Mouse (Mus musculus): ENCODE results near the gene Slc10a7.

The Slc10a7 gene

DNA sequence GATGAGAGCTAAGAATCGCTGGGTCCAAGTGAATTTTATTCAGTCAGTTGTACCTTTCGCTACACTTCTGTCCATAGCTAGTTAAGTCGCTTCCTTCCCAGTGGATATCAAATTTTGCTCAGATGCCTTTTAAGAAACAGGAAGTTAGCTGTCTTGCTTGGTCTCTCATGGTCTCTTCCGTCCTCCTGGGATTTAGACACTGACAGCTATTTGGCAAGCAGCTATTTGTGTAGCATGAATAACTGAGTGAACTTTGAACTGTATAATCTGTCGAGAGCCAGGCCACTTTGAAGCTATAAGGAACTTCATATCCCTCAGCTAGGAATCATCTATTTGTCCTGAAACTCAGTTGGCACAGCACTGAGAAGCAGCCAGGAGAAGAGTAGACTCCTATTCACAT is 117.5 kb downstream of the Slc10a7 start:
- no peak for DNase-seq

DNA sequence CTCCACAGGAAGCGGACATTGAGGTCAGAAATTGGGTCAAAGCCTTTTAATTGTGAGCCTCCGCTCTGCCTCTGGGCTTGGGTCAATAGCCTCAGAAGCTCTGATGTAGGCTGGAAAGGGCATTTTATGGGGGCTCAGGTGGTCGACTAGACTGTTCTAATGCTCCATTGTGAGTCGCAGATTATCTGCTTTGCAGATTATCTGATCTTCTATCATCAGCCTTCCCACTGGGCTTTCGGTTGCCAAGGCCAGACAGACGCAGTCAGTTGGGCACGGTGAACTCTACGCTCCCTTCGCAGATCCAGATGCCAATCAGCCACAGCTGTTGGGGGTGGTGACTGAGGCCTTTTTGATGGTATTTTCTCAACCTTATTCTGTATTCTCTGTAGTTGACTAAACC is 118.6 kb downstream of the Slc10a7 start:
- DNase-seq = no peak

DNA sequence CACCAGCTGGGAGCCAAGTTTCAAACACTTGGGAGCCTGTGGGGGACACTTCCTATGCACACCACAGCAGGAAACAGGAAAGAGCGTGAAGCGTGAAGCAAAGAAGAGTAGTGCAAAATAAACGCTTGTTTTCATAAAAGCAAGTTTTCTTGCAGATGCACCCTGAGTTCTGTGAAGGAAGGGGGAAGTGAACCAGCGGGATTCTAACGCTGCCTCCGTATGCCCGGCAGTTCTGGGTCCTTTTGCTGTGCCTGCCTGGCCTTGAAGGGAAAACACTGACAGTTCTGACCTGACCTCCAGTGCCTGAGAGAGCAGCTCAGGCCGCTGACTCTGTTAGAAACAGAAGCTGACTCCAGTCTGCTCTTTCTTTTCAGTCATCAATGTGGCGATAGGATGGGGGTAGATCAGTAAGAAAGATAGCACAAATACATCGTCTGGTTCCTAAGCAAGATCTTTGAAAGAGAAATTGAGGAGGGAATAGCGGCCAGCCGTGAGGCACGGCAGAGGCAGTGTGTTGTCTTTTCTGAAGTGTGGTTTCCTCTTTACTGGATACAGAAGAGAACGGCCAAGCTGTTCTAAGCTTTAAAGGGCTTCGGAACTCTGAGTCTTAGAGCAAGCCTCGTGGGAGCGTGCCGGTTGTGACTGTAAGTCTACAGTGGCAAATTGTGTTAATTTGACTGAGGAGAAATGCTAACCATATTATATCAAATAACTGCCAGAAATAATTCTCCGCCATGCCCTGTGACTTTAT is 121.4 kb downstream of the Slc10a7 start:
- DNase-seq = no peak

DNA sequence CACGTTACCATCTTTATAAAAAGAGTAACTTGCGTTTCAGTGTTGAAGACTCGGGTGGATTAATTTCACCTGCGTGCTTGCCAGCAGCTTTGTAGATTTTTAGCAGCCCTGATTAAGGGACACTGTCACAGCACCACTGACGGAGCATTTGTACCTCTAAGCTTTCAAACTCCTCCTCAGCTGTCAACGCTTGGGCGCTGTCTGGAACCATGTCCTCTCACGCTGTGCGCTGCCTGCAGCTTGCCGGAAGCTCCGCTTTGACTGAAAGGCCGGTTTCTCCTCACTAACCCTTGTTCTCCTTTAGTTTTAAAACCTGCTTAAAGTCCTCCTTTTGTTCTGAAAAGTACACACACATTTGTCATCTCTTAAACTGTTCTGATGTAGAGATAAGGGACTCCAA is 123.9 kb downstream of the Slc10a7 start:
- DNase-seq = no peak

DNA sequence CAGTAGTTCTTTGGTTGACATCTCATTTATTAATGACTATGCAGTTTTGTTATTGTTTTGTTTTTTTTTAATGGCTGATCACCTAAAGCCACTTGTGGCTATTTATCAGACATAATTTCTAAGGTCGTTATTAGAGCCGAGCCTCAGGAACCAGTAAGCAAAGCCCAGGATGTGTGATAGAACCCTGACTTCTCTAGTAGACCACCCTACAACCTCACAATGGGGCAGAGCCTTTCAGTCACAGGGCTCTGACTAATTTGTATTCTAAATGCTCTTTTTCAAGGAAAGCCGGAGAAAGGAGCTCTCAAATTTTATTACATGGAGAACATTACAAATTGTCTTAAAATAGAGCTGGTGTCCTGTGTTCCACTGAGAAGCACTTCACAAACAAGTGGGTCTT is 124.9 kb downstream of the Slc10a7 start:
- DNase-seq = no peak

DNA sequence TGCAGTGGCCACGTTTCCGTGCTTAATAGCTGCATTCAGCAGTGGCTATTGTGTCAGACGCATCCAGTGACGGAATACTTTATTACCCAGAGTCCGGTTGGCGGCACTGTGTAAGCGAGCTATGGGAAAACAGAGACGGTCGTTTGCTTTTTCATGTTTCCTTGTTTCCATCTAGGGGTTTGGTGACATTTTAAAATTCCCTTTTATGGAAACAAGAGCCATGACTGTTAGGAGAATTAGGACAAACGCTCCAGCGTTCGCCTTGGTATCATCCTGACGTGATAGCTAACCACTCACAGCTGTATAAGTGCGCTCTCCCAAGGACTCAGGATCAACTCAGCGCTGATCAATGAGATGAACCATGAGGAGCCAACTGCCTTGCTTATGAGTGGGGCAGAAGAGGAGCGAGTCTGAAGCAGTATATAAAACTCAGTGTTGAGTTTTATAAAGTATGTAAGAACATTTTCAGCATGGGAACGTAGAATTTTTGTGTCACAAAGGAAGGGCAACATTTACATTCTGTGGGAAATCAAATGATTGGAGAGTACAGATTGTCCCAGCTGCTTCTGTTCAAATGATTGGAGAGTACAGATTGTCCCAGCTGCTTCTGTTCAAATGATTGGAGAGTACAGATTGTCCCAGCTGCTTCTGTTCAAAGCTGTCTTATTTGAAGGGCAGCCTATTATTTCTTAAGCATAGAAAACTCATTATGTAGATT is 125.5 kb downstream of the Slc10a7 start:
- no peak for DNase-seq

DNA sequence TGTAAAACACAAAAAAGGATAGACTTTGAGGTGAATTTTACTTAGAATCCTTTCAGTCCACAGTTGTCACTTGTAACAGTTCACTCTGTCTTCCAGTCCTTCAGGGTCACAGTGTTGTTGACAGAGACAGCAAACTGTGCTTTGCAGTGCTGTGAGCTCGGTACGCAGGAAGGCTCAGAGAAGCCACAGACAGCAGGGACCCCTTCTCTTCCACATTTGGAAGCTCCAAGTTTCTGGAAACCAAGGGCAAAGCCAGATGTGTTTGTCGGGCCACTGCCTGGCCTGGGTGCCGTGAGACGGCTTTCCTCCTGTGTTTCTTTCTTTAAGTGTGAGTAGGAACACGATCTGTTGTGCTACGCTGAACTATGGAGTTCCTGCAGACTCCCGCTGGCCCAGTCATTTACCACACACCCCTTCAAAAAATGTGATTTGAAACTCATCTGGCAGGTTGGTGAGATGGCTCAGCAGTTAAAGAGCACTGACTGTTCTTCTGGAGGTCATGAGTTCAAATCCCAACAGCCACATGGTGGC is 126.2 kb downstream of the Slc10a7 start:
- no peak for DNase-seq

DNA sequence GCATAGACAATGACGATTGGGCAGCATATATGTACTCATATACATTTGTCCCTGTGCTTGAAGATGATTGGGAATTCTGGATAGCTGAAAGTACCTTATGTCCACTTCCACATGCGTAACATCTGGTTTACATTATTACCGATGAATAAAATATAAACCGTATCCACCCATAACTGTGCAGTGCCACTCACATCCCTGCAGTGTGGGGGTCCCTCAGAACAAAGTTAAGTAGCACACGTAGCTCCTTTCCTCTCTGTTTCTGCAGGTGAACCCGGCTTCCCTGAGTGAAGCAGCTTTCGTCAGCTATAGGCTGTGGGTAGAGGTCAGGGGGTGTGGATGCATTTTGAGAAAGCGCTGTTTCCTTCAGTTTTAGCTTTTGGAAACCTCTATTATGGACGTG is 132.8 kb downstream of the Slc10a7 start:
- no peak for DNase-seq

DNA sequence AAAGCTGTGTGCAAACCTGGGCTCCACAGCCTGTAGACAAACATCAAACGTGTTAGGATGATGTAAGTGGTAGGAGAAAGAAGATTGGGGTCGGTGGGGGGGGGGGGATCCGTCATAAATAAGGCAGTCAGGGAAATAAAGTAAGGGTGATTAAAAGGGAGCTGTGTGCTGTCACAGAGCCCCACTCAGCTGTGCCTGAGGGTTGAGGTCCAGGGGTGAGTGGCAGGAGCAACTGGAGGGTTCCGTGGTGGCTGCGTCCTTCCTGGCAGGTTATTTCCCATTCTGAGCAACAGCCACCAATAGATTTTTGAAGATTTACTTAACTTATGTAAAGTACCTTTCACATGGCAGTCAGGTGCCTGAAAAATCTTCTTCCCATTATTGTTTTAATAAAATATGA is 133.2 kb downstream of the Slc10a7 start:
- no peak for DNase-seq

DNA sequence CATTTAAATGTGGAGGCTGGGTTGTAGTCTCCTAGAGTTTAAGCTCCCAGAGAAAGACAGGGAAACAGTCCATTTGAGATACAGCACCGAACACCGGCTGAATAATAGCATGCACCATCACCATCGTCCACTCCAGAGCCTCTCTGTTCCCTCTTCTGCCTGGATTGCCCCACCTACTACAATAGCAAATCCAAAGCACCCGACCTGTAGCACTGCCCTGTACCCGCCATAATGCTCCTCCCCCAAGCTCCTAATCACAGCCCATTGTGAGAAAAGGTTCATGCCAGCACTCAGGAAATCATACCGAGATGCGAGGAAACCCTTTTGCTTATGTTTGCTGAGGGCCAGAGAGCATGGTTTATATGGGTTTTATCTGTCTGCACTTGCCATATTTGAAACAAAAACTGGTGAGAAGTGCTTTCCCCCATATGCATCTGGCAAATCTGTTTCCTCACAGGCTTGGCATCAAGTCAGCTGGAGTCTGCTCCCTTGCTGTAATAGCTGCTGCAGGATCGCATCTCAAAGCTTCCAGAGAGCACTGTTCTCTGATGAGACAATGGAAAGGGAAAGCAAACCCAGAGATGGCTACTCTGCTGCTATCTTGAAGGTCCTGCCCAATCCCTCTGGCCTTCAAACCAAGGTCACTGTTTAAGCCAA is 138.0 kb downstream of the Slc10a7 start:
- no peak for DNase-seq

DNA sequence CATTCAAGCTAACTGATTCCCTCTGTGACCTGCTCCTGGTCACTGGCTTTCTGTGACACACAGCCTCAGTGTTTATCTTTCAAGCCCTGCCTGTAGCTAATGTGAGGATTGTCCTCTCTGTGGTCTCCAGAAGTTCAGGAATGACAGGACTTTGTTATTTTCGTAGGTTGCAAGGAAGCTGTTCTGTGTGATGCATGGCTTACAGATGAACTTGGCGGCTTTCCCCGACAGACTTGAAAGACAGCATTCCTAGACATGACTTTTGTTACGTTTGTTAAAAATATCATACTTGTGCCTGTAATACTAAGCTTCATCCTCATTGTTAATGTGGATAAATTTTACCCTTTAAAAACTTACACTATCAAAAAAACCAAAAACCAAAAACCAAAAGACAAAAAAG is 138.7 kb downstream of the Slc10a7 start:
- peak in 1 of 2 experiments; percentile 46 for DNase-seq

DNA sequence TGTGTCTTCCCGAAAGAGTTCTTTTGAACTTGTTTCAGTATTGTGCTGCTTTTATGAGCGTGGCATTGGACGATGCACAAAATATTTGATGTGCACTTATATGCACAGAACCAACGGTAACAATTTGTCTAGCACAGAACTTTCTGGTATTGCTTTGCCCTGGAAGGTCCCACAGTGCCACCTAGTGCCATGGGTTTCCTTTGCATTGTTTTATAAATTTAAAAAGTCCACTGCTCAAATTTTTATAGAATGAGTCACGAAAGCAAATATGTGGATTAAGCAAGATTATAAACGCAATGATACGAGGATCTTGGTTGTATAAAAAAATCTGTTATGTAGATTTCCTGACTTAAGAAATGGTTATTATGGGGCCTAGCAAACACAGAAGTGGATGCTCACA is 139.8 kb downstream of the Slc10a7 start:
- DNase-seq = peak; percentile 67 to 83

DNA sequence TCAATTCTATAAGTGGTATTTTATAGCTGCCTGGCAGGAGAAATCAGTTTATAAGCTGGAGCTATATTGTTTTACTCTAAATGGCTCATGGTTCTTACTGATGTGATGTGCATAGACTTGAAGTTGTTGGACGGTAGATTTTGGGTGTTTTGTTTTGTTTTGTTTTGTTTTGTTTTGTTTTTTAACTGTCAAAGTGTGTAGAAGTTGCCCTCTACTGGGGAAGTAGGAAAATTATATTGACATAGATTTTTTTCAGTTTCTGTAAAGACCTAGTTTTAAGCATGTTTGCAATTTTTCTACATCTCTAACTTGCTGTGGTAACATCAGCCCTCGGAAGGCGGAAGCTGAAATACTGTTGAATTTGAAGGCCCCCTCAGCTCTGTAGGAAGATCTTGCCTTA is 142.5 kb downstream of the Slc10a7 start:
- DNase-seq = no peak

DNA sequence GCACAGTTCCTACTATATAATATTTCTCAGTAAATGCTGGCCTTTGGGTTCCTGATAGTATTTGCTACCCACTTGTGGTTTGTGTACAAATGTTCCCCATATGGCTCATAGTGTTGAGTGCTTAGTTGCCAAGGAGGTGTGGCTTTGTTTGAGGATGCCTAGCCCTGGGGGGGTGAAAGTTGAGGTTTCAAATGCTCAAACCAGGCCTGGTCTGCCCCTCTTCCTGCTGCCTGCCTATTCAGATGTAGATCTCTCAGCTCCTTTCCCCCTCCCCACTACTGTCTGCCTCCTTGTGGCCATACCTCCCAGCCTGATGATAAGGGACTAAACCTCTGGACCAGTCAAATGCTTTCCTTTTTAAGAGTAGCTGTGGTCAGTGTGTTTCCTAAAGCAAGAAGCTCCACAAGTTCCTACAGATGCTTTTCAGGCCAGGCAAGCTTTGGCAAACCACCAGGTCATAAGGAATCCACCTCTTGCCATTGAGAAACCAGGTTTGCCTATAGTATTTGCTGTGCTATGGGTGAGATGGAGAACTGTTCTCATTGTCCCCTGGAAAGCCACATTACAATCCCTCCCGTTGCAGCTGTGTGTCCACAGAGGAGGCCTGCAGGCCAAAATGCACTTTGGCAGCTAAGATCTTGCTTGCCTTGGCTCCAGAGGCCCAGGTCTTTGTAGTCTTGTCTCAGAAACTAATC is 146.4 kb downstream of the Slc10a7 start:
- DNase-seq = peak; percentile 37 to 62

DNA sequence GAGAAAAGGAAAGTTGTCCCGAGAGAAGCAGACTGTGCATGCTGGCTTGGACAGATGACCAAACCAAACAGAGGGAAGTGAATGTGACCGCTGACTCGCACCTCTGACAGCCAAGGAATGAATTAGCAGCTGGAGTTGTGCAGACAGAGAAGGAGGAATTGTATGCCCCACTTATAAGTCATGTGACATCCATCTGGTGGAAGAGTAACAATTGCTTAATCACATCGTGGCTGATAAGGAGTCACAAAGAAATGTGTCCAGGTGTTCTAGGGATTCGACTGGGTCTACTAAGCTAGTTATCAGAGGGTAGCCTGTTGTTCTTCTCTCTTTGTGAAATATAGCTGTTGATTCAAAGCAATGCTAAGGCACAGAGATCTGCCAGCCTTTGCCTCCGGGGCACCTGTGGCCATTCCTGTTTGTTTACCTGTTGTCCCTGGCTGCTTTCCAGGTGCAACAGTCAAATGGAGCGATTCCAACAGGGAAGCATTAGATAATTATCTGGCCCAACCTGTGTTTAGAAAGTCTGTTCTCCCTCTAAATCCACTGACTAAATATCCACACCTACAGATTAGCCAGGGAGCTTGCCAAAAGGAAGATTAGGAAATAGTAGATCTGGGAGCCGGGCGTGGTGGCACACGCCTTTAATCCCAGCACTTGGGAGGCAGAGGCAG is 147.7 kb downstream of the Slc10a7 start:
- peak; percentile 44 to 51 for DNase-seq

DNA sequence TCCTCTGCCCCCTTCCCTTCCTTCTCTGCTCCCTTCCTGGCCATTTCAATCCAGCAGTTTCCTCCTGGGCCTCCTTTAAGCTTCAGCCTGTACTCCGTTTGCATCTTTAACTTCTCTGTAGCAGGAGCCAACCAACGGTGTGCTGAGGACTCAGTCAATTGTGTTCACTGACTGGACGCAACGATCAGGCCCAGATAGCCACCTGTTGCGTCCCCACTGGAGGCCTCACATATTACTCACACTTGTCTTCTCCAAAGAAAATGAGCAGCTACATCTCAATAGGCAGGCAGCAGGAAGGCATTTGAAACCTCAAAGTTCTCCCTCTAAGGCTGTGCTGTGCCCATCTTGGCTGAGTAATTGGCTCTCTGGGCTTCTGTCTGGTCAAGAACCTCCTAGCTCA is 149.0 kb downstream of the Slc10a7 start:
- DNase-seq = no peak

DNA sequence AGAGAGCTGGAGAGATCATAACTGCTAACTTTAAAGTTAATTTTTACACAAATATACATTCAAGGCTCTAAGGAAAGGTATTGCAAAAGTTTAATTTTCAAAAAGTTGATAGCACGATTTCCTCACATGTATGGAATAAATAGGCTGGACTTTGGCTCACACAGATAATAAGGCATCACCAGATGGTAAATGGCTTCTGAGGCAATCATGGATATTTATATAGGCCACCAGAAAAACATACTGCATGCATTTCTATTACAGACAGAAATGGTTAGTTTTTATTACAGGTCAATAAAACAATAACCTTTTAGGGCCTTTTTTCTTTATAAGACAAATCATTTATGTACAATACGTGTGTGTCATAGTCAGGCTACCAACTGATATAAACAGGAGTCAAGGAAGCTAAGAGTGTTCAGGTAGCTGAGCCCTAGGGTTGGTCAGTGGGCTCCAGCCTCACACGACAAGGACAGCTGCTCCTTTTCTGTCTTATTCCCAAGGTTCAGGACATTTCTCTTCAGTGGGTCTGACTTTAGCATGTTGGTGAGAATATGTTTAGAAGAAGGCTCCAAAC is 150.6 kb downstream of the Slc10a7 start:
- no peak for DNase-seq

DNA sequence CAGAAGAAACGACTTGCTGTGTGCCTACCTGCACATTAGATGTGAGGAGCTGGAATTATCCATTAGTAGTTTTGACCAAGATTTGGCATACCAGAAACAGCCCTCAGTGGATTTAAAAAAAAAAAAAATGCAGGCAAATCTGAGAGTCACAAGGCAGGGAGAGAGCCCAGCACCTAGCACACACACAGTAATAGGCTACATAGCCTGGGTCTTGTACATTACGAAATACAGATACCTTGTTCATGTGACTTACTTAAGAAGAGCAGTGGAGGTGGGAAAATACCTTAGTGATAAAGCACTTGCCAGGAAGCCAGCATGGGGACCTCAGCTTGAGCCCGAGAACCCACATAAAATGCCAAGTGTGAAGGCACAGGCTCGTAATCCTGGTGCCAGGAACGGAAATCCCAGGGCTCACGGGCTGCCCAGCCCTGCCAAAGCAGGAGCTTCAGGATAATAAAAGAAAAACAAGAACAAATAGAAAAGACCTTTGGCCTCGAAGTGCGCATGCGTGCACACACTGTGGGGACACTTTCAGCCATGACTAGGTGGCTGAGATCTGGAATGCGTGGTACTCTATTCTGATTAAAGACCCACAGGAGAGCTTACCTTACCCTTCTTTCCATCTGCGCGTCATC is 155.3 kb downstream of the Slc10a7 start:
- no peak for DNase-seq

DNA sequence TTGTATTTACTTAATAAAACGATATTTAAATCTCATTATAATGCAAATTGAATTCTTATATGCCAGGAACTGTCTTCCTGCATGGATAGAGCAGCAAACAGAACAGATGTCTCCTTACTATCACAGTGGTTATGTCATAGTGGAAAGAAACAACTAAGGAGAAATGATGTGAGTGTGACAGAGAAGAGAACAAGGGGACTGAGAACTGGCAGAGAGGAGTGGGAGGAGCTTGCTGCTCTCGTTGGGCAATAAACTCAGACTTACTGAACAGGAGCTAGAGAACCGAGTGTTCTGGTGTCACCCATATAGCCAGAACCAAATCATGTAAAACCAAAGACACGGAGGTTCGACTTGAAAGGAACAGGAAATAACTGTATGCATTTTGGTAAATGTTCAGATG is 158.3 kb downstream of the Slc10a7 start:
- DNase-seq = no peak

DNA sequence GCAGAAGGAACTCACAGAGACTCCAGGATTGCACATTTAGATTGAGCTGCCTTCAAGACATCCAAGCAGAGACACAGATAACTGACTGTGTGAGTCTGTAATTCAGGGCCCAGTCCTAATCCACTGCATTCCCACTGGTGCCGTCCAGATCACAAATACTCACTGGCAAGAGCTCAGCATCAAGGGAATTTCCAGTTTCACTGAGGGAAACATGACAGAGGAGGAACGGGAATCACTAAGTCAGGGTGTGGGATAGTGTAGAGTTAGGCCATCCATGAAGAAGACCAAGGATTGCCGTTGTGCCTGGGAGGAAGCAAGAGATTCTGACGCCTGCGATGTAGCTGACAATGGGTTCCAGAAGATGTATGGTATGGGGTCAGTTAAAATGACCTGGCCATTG is 159.1 kb downstream of the Slc10a7 start:
- DNase-seq = no peak

DNA sequence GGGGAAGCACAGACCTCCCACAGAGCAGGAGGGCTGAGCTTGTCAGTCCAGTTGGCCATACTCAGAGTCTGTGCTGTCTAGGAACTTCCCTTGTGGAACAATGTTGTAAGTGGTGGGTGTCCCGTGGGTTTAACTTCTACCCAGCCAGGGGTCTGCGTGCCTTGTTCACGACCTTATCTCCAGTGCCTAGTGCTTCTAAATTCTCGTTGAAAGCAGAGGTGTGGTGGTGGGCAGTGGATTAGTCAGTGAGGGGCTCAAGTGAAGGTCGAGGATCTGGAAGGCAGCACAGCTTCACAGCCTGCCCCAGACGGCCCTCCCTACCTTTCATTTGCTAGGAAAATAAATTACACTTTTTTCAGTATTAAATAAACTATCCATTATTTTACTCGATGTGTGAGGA is 161.1 kb downstream of the Slc10a7 start:
- no peak for DNase-seq
